Mouse (Mus musculus): Measurements from ENCODE around the gene Ndufb10.
A peak's percentile ranks its signal among the peaks of the same experiment; 100 is the strongest.

Gene Ndufb10

GRCm38 (mm10) chr17:24706982-24707800, 17.1 kb downstream of the Ndufb10 start, which contains the start of gene Tbl3:
TSS of gene Tbl3 (minus strand) at chr17:24707660.
- peak; percentile 90 to 93 for DNase-seq (ENCODE audit: low spot score in 2 of 2)

GRCm38 (mm10) chr17:24705821-24706220, 18.5 kb downstream of the Ndufb10 start:
- no peak for DNase-seq (ENCODE audit: low spot score in 2 of 2)

GRCm38 (mm10) chr17:24701251-24701650, 23.0 kb downstream of the Ndufb10 start:
- DNase-seq (ENCODE audit: low spot score in 2 of 2), result no peak

GRCm38 (mm10) chr17:24699473-24699872, 24.8 kb downstream of the Ndufb10 start:
- no peak for DNase-seq (ENCODE audit: low spot score in 2 of 2)

- no peak for DNase-seq (ENCODE audit: low spot score in 2 of 2)
Observed at GRCm38 (mm10) chr17:24698715-24699114, 25.6 kb downstream of the Ndufb10 start.

- no peak for DNase-seq (ENCODE audit: low spot score in 2 of 2)
Observed at GRCm38 (mm10) chr17:24697985-24698384, 26.3 kb downstream of the Ndufb10 start.

- DNase-seq (ENCODE audit: low spot score in 2 of 2), result peak; percentile 82 to 88
Observed at GRCm38 (mm10) chr17:24696011-24696697, 28.1 kb downstream of the Ndufb10 start, which contains the start of the genes Gfer and Noxo1. TSS of gene Gfer (minus strand) at chr17:24696156. TSS of gene Noxo1 (plus strand) at chr17:24696234.

- DNase-seq (ENCODE audit: low spot score in 2 of 2), result no peak
Observed at GRCm38 (mm10) chr17:24695326-24696010, 28.8 kb downstream of the Ndufb10 start.

GRCm38 (mm10) chr17:24692385-24692784, 31.9 kb downstream of the Ndufb10 start:
- DNase-seq (ENCODE audit: low spot score in 2 of 2), result no peak

GRCm38 (mm10) chr17:24689251-24690081, 34.8 kb downstream of the Ndufb10 start, which contains the start of gene Syngr3:
TSS of gene Syngr3 (minus strand) at chr17:24689955.
- no peak for DNase-seq (ENCODE audit: low spot score in 2 of 2)

GRCm38 (mm10) chr17:24687599-24687998, 36.7 kb downstream of the Ndufb10 start:
- DNase-seq (ENCODE audit: low spot score in 2 of 2), result no peak

GRCm38 (mm10) chr17:24687146-24687595, 37.1 kb downstream of the Ndufb10 start:
- DNase-seq (ENCODE audit: low spot score in 2 of 2), result no peak

GRCm38 (mm10) chr17:24686514-24686913, 37.8 kb downstream of the Ndufb10 start:
- no peak for DNase-seq (ENCODE audit: low spot score in 2 of 2)

- no peak for DNase-seq (ENCODE audit: low spot score in 2 of 2)
Observed at GRCm38 (mm10) chr17:24677500-24678080, 46.7 kb downstream of the Ndufb10 start.

- no peak for DNase-seq (ENCODE audit: low spot score in 2 of 2)
Observed at GRCm38 (mm10) chr17:24676877-24677276, 47.4 kb downstream of the Ndufb10 start.

GRCm38 (mm10) chr17:24676187-24676586, 48.1 kb downstream of the Ndufb10 start:
- peak in 1 of 2 experiments; percentile 56 for DNase-seq (ENCODE audit: low spot score in 2 of 2)

- DNase-seq (ENCODE audit: low spot score in 2 of 2), result no peak
Observed at GRCm38 (mm10) chr17:24674277-24674676, 50.0 kb downstream of the Ndufb10 start.

GRCm38 (mm10) chr17:24672141-24672540, 52.1 kb downstream of the Ndufb10 start:
- peak; percentile 64 to 74 for DNase-seq (ENCODE audit: low spot score in 2 of 2)
